8 mouse cellular contexts compared by ENCODE assay signal in the genomic region with DNA sequence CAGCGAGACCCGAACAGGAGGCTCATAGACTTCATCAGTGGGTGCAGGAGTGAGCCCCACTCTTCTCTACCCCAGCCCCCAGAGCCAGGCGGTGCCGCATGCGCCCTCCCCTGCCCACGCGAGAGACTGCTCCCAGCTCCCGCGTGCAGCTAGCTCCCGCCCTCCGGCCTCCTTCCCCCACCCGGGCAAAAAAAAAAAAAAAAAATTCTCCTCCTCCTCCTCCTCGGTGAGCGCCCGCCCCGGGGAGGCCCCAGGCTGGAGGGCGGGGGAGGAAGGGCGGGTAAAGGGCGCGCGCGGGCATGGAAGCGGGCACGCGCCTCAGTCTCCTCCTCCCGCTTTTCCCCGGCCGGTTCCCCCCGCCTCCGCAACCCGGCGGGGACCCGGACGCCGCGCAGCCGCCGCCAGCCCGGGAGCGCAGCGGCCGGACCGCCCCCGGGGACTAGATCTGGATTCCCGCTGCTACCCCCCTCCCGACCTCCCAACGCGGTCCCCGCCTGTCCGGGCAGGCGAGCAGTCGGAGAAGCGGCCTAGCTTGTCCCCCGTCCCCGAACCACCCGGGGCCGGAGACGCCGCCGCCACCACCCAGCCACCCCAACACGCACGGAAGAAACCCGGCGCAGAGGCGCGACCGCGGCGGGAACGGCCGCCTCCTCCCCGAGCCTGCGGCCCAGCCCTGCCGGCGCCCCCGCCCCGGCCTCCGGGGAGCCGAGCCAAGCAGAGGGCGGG. TPM values are rescaled to one million over a fixed set of nuclear protein-coding genes. Genes with fewer than 3 reads are reported as not detected.
A peak's percentile ranks its signal among the peaks of the same experiment; 100 is the strongest.
DNase-seq lines count a peak whose midpoint lies in the region; ATAC-seq and TF ChIP-seq lines count a peak whose summit lies in the region.

No protein-coding gene starts in this region.

- peak overlapping the region; percentile 100 for H3K27ac ChIP-seq in embryonic facial prominence, embryonic 12.5 days
- H3K27ac ChIP-seq in heart, adult 2 months: peak overlapping the region; percentile 98
- peak overlapping the region; percentile 99 for H3K27ac ChIP-seq in kidney, adult 2 months (ENCODE audit: insufficient read depth, low read depth, low read length)
- H3K27ac ChIP-seq in limb, embryonic 15.5 days: peak overlapping the region; percentile 99
- peak overlapping the region; percentile 98 for H3K27ac ChIP-seq in midbrain, embryonic 16.5 days (ENCODE audit: low read length)
- H3K27ac ChIP-seq in spleen, adult 2 months (ENCODE audit: insufficient read depth, low read length): peak overlapping the region; percentile 98

- ATAC-seq in embryonic facial prominence, embryonic 12.5 days (ENCODE audit: insufficient number of reproducible peaks, insufficient read depth, low FRiP score, low TSS enrichment): peak; percentile 54
- 0 out of 2 replicates have a peak, but pooled peaks have one; percentile 22 for ATAC-seq in limb, embryonic 15.5 days (ENCODE audit: insufficient number of reproducible peaks, low FRiP score, low TSS enrichment, low read depth)
- peak; percentile 37; the same call in 1 of the 2 replicates for ATAC-seq in midbrain, embryonic 16.5 days

- WGBS in embryonic facial prominence, embryonic 12.5 days: under 1% methylated on average over 74 of the region's 80 CpGs
- WGBS in heart, adult 2 months: under 1% methylated on average over 72 of the region's 80 CpGs
- under 1% methylated on average over 71 of the region's 80 CpGs for WGBS in kidney, adult 2 months
- 1% methylated on average over 67 of the region's 80 CpGs for WGBS in limb, embryonic 15.5 days
- WGBS in midbrain, embryonic 16.5 days: 2% methylated on average over 49 of the region's 80 CpGs
- WGBS in spleen, adult 2 months: 1% methylated on average over 58 of the region's 80 CpGs

- H3K27me3 ChIP-seq in embryonic facial prominence, embryonic 12.5 days: no peaks in the 10 kb centered on the region
- no peaks in the 10 kb centered on the region for H3K27me3 ChIP-seq in heart, adult 2 months (ENCODE audit: control insufficient read depth, insufficient read depth, low read length)
- no peaks in the 10 kb centered on the region for H3K27me3 ChIP-seq in kidney, adult 2 months (replicated peaks; ENCODE audit: control insufficient read depth, insufficient read depth, low read length)
- H3K27me3 ChIP-seq in limb, embryonic 15.5 days: no peaks in the 10 kb centered on the region
- no peaks in the 10 kb centered on the region for H3K27me3 ChIP-seq in midbrain, embryonic 16.5 days (ENCODE audit: control insufficient read depth, insufficient read depth, low read depth, low read length)
- H3K27me3 ChIP-seq in spleen, adult 2 months (ENCODE audit: control insufficient read depth, insufficient read depth, low read length): no peaks in the 10 kb centered on the region

- DNase-seq in layer of hippocampus, adult 11-12 months (ENCODE audit: low spot score): peak; percentile 87
- no peak for DNase-seq in layer of hippocampus, adult 9-10 months (ENCODE audit: low spot score)
- DNase-seq in heart, adult 2 months: peak; percentile 96
- DNase-seq in kidney, adult 2 months: peak; percentile 95
- DNase-seq in spleen, adult 2 months (ENCODE audit: low read depth in 1 of 2, low spot score in 2 of 2): peak; percentile 56 to 91

- TF ChIP-seq CTCF in heart, adult 2 months (IDR thresholded peaks at IDR 0.05): peak; percentile 40; the same call in 1 of the 2 replicates
- 0 out of 2 replicates have a peak, but pooled peaks have one; percentile 3 for TF ChIP-seq CTCF in kidney, adult 2 months (conservative IDR thresholded peaks at IDR 0.05; ENCODE audit: insufficient read depth, insufficient read length, low read depth, low read length)
- no peak for TF ChIP-seq CTCF in spleen, adult 2 months (IDR thresholded peaks at IDR 0.05; ENCODE audit: extremely low read depth, insufficient read depth, insufficient read length, insufficient replicate concordance)

- peaks cover 30% of the 10 kb centered on the region for H3K36me3 ChIP-seq in embryonic facial prominence, embryonic 12.5 days
- no peaks in the 10 kb centered on the region; the same call in 1 of the 2 replicates for H3K36me3 ChIP-seq in heart, adult 2 months (ENCODE audit: control insufficient read depth, insufficient read depth, low read length)
- no peaks in the 10 kb centered on the region; the same call in 1 of the 2 replicates for H3K36me3 ChIP-seq in kidney, adult 2 months (ENCODE audit: control insufficient read depth, insufficient read depth, low read length)
- H3K36me3 ChIP-seq in limb, embryonic 15.5 days: peaks cover 38% of the 10 kb centered on the region
- H3K36me3 ChIP-seq in midbrain, embryonic 16.5 days (ENCODE audit: control insufficient read depth, insufficient read depth, low read length): peaks cover 21% of the 10 kb centered on the region
- H3K36me3 ChIP-seq in spleen, adult 2 months (ENCODE audit: control insufficient read depth, insufficient read depth, low read length): peaks cover 23% of the 10 kb centered on the region

- 0 out of 2 replicates have a peak, but pooled peaks have one; percentile 34 for TF ChIP-seq EP300 in heart, adult 2 months (IDR thresholded peaks at IDR 0.05; ENCODE audit: insufficient read depth, low read depth, low read length)

- H3K4me3 ChIP-seq in embryonic facial prominence, embryonic 12.5 days: peak overlapping the region; percentile 99
- H3K4me3 ChIP-seq in heart, adult 2 months: peak overlapping the region; percentile 99
- peak overlapping the region; percentile 95 for H3K4me3 ChIP-seq in kidney, adult 2 months (ENCODE audit: insufficient read depth, low read depth, low read length)
- peak overlapping the region; percentile 99 for H3K4me3 ChIP-seq in limb, embryonic 15.5 days
- peak overlapping the region; percentile 92 for H3K4me3 ChIP-seq in midbrain, embryonic 16.5 days (ENCODE audit: low read depth, low read length)
- H3K4me3 ChIP-seq in spleen, adult 2 months (ENCODE audit: extremely low read depth, insufficient read depth, insufficient read length): peak overlapping the region; percentile 73

- intact Hi-C loops in heart, adult 2 months (cut with DNase I): loop anchor here (1.0 to 2.0 kb wide), 2 partner anchors 20 to 91 kb away; a partner anchor contains a TSS

- H3K4me2 ChIP-seq in embryonic facial prominence, embryonic 12.5 days (replicated peaks): peak overlapping the region; percentile 89
- peak overlapping the region; percentile 73 for H3K4me2 ChIP-seq in limb, embryonic 15.5 days
- H3K4me2 ChIP-seq in midbrain, embryonic 16.5 days (ENCODE audit: low read length): peak overlapping the region; percentile 71

- peaks cover 21% of the 10 kb centered on the region for H3K4me1 ChIP-seq in embryonic facial prominence, embryonic 12.5 days
- peaks cover 3% of the 10 kb centered on the region; the same call in 1 of the 2 replicates for H3K4me1 ChIP-seq in heart, adult 2 months (ENCODE audit: control insufficient read depth, insufficient read depth, low read length)
- 0 out of 2 replicates have a peak, but pooled peaks cover 11% of the 10 kb centered on the region for H3K4me1 ChIP-seq in kidney, adult 2 months (ENCODE audit: control insufficient read depth, insufficient read depth, low read length)
- H3K4me1 ChIP-seq in limb, embryonic 15.5 days: peaks cover 25% of the 10 kb centered on the region
- peaks cover 19% of the 10 kb centered on the region for H3K4me1 ChIP-seq in midbrain, embryonic 16.5 days (ENCODE audit: control insufficient read depth, insufficient read depth, low read length)
- peaks cover 17% of the 10 kb centered on the region; the same call in 1 of the 2 replicates for H3K4me1 ChIP-seq in spleen, adult 2 months (ENCODE audit: control insufficient read depth, insufficient read depth, insufficient read length)

- H3K9me3 ChIP-seq in embryonic facial prominence, embryonic 12.5 days: no peaks in the 10 kb centered on the region
- H3K9me3 ChIP-seq in limb, embryonic 15.5 days: no peaks in the 10 kb centered on the region
- no peaks in the 10 kb centered on the region for H3K9me3 ChIP-seq in midbrain, embryonic 16.5 days (replicated peaks; ENCODE audit: control insufficient read depth, low read length, poor library complexity, severe bottlenecking)

- no peaks in the 10 kb centered on the region for H3K79me2 ChIP-seq in heart, adult 2 months (replicated peaks; ENCODE audit: control insufficient read depth, insufficient read depth, low read length)

- peak overlapping the region; percentile 100 for H3K9ac ChIP-seq in embryonic facial prominence, embryonic 12.5 days
- peak overlapping the region; percentile 95 for H3K9ac ChIP-seq in heart, adult 2 months (ENCODE audit: low read depth, low read length)
- peak overlapping the region; percentile 99 for H3K9ac ChIP-seq in limb, embryonic 15.5 days
- H3K9ac ChIP-seq in midbrain, embryonic 16.5 days (ENCODE audit: low read depth, low read length): peak overlapping the region; percentile 99

- TF ChIP-seq POLR2A in heart, adult 2 months (IDR thresholded peaks at IDR 0.05; ENCODE audit: insufficient read depth, low read depth, low read length): 0 out of 2 replicates have a peak, but pooled peaks have one; percentile 49
- no peak for TF ChIP-seq POLR2A in kidney, adult 2 months (IDR thresholded peaks at IDR 0.05; ENCODE audit: low read depth, low read length)
- TF ChIP-seq POLR2A in spleen, adult 2 months (IDR thresholded peaks at IDR 0.05; ENCODE audit: low read depth, low read length): peak; percentile 50; the same call in 1 of the 2 replicates

RNA-seq across cellular contexts. Expression of a gene that starts 2.8 kb away (rescaled TPM):
- polyA plus RNA-seq in embryonic facial prominence, embryonic 12.5 days (2016; fragmentation: Nextera tagmentation; extraction: Ambion mirVana): 103 and 114 TPM in 2 replicates
- total RNA-seq in heart, adult 2 months (2021): 10 to 100 TPM; 52.5 to 59.4 TPM
- 14.9 and 22.1 TPM in 2 replicates for polyA plus RNA-seq in heart, adult 2 months (2012; rRNA removed)
- polyA plus RNA-seq in kidney, adult 2 months (2012; rRNA removed): 27.0 and 30.3 TPM in 2 replicates
- 76.0 and 85.7 TPM in 2 replicates for polyA plus RNA-seq in limb, embryonic 15.5 days (2015; fragmentation: Nextera tagmentation; extraction: Ambion mirVana)
- 70.1 and 85.2 TPM in 2 replicates for polyA plus RNA-seq in midbrain, embryonic 16.5 days (2015; fragmentation: Nextera tagmentation; extraction: Ambion mirVana)
- 29.9 and 30.7 TPM in 2 replicates for polyA plus RNA-seq in spleen, adult 2 months (2012; rRNA removed)

RNA-seq across cellular contexts. Expression of a gene that starts 20.3 kb away (rescaled TPM):
- 25.0 and 26.1 TPM in 2 replicates for polyA plus RNA-seq in embryonic facial prominence, embryonic 12.5 days (2016; fragmentation: Nextera tagmentation; extraction: Ambion mirVana)
- total RNA-seq in heart, adult 2 months (2021): 10 to 100 TPM; 19.0 to 21.7 TPM
- polyA plus RNA-seq in heart, adult 2 months (2012; rRNA removed): 17.4 and 21.2 TPM in 2 replicates
- polyA plus RNA-seq in kidney, adult 2 months (2012; rRNA removed): 28.0 TPM in 2 replicates
- 15.0 and 18.0 TPM in 2 replicates for polyA plus RNA-seq in limb, embryonic 15.5 days (2015; fragmentation: Nextera tagmentation; extraction: Ambion mirVana)
- polyA plus RNA-seq in midbrain, embryonic 16.5 days (2015; fragmentation: Nextera tagmentation; extraction: Ambion mirVana): 28.3 and 28.9 TPM in 2 replicates
- polyA plus RNA-seq in spleen, adult 2 months (2012; rRNA removed): 39.8 and 45.1 TPM in 2 replicates

RNA-seq across cellular contexts. Expression of a gene that starts 32.0 kb away (rescaled TPM):
- 48.9 and 53.6 TPM in 2 replicates for polyA plus RNA-seq in embryonic facial prominence, embryonic 12.5 days (2016; fragmentation: Nextera tagmentation; extraction: Ambion mirVana)
- 10 to 100 TPM; 22.9 to 26.2 TPM for total RNA-seq in heart, adult 2 months (2021)
- 32.8 and 43.2 TPM in 2 replicates for polyA plus RNA-seq in heart, adult 2 months (2012; rRNA removed)
- polyA plus RNA-seq in kidney, adult 2 months (2012; rRNA removed): 59.7 and 66.9 TPM in 2 replicates
- polyA plus RNA-seq in limb, embryonic 15.5 days (2015; fragmentation: Nextera tagmentation; extraction: Ambion mirVana): 53.4 and 53.9 TPM in 2 replicates
- 72.8 and 78.5 TPM in 2 replicates for polyA plus RNA-seq in midbrain, embryonic 16.5 days (2015; fragmentation: Nextera tagmentation; extraction: Ambion mirVana)
- polyA plus RNA-seq in spleen, adult 2 months (2012; rRNA removed): 31.6 and 41.1 TPM in 2 replicates

RNA-seq across cellular contexts. Expression of a gene that starts 48.2 kb away (rescaled TPM):
- polyA plus RNA-seq in embryonic facial prominence, embryonic 12.5 days (2016; fragmentation: Nextera tagmentation; extraction: Ambion mirVana): 0.10 and 0.18 TPM in 2 replicates
- 1 to 10 TPM in 1 of 2 experiments, under 1 TPM in 1; 0.89 to 1.1 TPM for total RNA-seq in heart, adult 2 months (2021)
- 0.70 and 0.74 TPM in 2 replicates for polyA plus RNA-seq in heart, adult 2 months (2012; rRNA removed)
- 0.10 and 0.70 TPM in 2 replicates for polyA plus RNA-seq in kidney, adult 2 months (2012; rRNA removed)
- polyA plus RNA-seq in limb, embryonic 15.5 days (2015; fragmentation: Nextera tagmentation; extraction: Ambion mirVana): 0.20 and 0.24 TPM in 2 replicates
- polyA plus RNA-seq in midbrain, embryonic 16.5 days (2015; fragmentation: Nextera tagmentation; extraction: Ambion mirVana): 0.07 and 0.10 TPM in 2 replicates
- 0.13 and 0.19 TPM in 2 replicates for polyA plus RNA-seq in spleen, adult 2 months (2012; rRNA removed)

RNA-seq across cellular contexts. Expression of a gene that starts 49.3 kb away (rescaled TPM):
- polyA plus RNA-seq in embryonic facial prominence, embryonic 12.5 days (2016; fragmentation: Nextera tagmentation; extraction: Ambion mirVana): 24.5 and 26.4 TPM in 2 replicates
- total RNA-seq in heart, adult 2 months (2021): 10 to 100 TPM in 1 of 2 experiments, under 1 TPM in 1; 0.42 to 10.3 TPM
- 0.91 and 4.4 TPM in 2 replicates for polyA plus RNA-seq in heart, adult 2 months (2012; rRNA removed)
- 79.5 and 90.6 TPM in 2 replicates for polyA plus RNA-seq in kidney, adult 2 months (2012; rRNA removed)
- polyA plus RNA-seq in limb, embryonic 15.5 days (2015; fragmentation: Nextera tagmentation; extraction: Ambion mirVana): 5.9 and 10.4 TPM in 2 replicates
- polyA plus RNA-seq in midbrain, embryonic 16.5 days (2015; fragmentation: Nextera tagmentation; extraction: Ambion mirVana): 2.3 and 3.5 TPM in 2 replicates
- polyA plus RNA-seq in spleen, adult 2 months (2012; rRNA removed): 301 and 381 TPM in 2 replicates
